Mouse (Mus musculus) lung, postnatal 0 days (tissue): ENCODE data around the gene Slc4a4. TPM values are rescaled to one million over a fixed set of nuclear protein-coding genes. Genes with fewer than 3 reads are reported as not detected.

Source experiments
- ATAC-seq: fragments of 200-750 bp; cut with Nextera tagmentation; 2 replicates; pipeline ENCODE4 v1.8.0; 2017; ENCODE audit warnings: moderate library complexity
- DNase-seq: peaks from one replicate; pipeline ENCODE4 v3.0.0-alpha.2; 2016; ENCODE audit warnings: low spot score
- H3K27ac ChIP-seq: fragments of 300-500 bp; sonication (generic); 2 replicates; pipeline ENCODE4 v1.5.1; 2014; ENCODE audit warnings: antibody characterized with exemption, mild to moderate bottlenecking, low read length, mixed read lengths
- H3K27me3 ChIP-seq: fragments of 300-500 bp; sonication (generic); replicated peaks from 2 replicates; pipeline ENCODE4 v1.6.1; 2014; ENCODE audit warnings: low read length, mixed read lengths; ENCODE audit not compliant: insufficient read depth
- H3K36me3 ChIP-seq: fragments of 300-500 bp; sonication (generic); 2 replicates; pipeline ENCODE4 v1.6.1; 2014; ENCODE audit warnings: low read length, mixed read lengths; ENCODE audit not compliant: insufficient read depth
- H3K4me1 ChIP-seq: fragments of 300-500 bp; sonication (generic); 2 replicates; pipeline ENCODE4 v1.6.1; 2014; ENCODE audit warnings: antibody characterized with exemption, low read depth, low read length, mixed read lengths; ENCODE audit not compliant: insufficient read depth
- H3K4me2 ChIP-seq: fragments of 300-500 bp; sonication (generic); replicated peaks from 2 replicates; pipeline ENCODE4 v1.6.1; 2014; ENCODE audit warnings: low read depth, mild to moderate bottlenecking, low read length, moderate library complexity, mixed read lengths
- H3K4me3 ChIP-seq: fragments of 300-500 bp; sonication (generic); 2 replicates; pipeline ENCODE4 v1.5.1; 2014; ENCODE audit warnings: low read depth, low read length
- H3K9ac ChIP-seq: fragments of 300-500 bp; sonication (generic); replicated peaks from 2 replicates; pipeline ENCODE4 v1.6.1; 2014; ENCODE audit warnings: low read depth, mild to moderate bottlenecking
- H3K9me3 ChIP-seq: fragments of 300-500 bp; sonication (generic); 2 replicates; pipeline ENCODE4 v1.6.1; 2016; ENCODE audit warnings: low read length, mixed read lengths
- CTCF ChIP-seq: IDR thresholded peaks from 2 replicates; pipeline ENCODE4 v1.5.1; 2016; ENCODE audit warnings: antibody characterized with exemption, mild to moderate bottlenecking
- EP300 ChIP-seq: IDR thresholded peaks from 2 replicates; pipeline ENCODE4 v1.6.1; 2016; ENCODE audit warnings: antibody characterized with exemption, mild to moderate bottlenecking, control low read depth
- WGBS: fragments of 180-500 bp; shearing (Covaris S2); extraction: QIAGEN DNeasy Blood & Tissue Kit; methylation state at CpG from one replicate; pipeline ENCODE4 v1.1.7; 2014; 5-methylcytosine and 5-hydroxymethylcytosine counted together
- polyA plus RNA-seq: library from polyadenylated mRNA; unstranded; fragments of >200 nt; fragmentation: Nextera tagmentation; extraction: Ambion mirVana; gene quantifications from 2 replicates; pipeline ENCODE4 v1.2.1, GENCODE M21; 2015

Slc4a4 gene
- polyA plus RNA-seq, 1 experiment from 2014 or later = 2.9 TPM

DNA sequence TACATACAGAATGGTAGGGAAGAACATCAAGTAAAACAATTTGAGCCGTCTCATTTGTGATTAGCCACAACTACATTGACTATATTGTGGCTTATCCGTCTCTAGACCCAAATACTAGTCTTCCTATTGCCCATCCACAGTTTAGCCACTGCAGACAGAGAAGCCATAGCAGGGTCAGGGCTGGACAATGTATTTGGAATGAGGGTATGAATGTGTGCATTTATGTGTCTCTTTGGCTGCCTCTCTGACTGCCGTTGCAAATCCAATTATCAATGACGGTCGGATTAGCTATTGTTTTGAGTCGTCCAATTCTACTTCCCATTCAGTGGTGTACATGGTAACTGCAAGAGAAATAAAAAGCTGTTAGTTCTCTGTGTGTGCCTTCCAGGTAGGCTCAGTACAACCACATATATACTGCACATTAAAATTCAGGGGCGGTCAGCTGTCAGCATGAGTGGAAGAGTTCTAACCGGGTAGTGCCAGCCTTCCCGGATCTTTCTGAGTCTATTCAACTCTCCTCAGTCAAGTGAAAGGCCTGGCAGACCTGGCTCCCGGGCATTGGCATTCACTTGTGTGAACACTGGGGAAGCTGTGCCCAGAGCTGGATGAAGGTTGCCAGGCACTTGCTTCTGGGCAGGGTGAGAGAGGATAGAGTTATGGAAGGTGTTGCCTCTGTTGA, 59.2 kb downstream of the Slc4a4 start:
- Histone ChIP-seq H3K4me1 (no peaks in the 10 kb centered on the region), H3K36me3 (no peaks in the 10 kb centered on the region), H3K27me3 (no peaks in the 10 kb centered on the region), H3K27ac (no peak overlapping the region), H3K4me3 (no peak overlapping the region), H3K4me2 (no peak overlapping the region), H3K9me3 (no peaks in the 10 kb centered on the region), H3K9ac (no peak overlapping the region)
- DNase-seq (no peak), ATAC-seq (no peak)
- WGBS = 93% methylated on average over 10 of the region's 10 CpGs
- no peak for TF ChIP-seq CTCF
- TF ChIP-seq EP300 = no peak

DNA sequence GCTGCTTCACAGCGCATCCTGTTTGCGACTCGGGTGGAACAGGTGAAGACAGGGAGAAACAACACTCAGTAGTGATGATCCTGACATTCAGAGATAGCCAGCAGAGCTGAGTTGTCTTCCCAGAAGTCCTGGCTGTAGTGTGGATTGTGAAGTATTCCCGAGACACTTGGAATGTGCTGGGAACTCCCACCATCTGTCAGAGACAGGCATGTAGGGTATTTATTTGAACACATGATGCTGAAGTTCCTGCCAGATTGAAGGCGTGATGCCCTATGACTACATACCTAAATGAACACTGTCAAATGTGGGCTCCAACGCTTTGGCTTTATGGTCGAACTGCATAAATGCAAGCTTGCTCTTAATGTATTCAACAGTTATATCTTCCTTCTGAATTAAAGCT, 63.7 kb downstream of the Slc4a4 start:
- no peak overlapping the region for H3K27ac ChIP-seq
- H3K9me3 ChIP-seq = no peaks in the 10 kb centered on the region
- no peak overlapping the region for H3K4me3 ChIP-seq
- H3K27me3 ChIP-seq = no peaks in the 10 kb centered on the region
- H3K36me3 ChIP-seq = no peaks in the 10 kb centered on the region
- WGBS = 71% methylated on average over 7 of the region's 7 CpGs
- no peaks in the 10 kb centered on the region for H3K4me1 ChIP-seq
- TF ChIP-seq EP300 (no peak), CTCF (no peak)
- peak; percentile 39 for DNase-seq
- H3K9ac ChIP-seq = no peak overlapping the region
- ATAC-seq = peak; percentile 37
- H3K4me2 ChIP-seq = no peak overlapping the region

DNA sequence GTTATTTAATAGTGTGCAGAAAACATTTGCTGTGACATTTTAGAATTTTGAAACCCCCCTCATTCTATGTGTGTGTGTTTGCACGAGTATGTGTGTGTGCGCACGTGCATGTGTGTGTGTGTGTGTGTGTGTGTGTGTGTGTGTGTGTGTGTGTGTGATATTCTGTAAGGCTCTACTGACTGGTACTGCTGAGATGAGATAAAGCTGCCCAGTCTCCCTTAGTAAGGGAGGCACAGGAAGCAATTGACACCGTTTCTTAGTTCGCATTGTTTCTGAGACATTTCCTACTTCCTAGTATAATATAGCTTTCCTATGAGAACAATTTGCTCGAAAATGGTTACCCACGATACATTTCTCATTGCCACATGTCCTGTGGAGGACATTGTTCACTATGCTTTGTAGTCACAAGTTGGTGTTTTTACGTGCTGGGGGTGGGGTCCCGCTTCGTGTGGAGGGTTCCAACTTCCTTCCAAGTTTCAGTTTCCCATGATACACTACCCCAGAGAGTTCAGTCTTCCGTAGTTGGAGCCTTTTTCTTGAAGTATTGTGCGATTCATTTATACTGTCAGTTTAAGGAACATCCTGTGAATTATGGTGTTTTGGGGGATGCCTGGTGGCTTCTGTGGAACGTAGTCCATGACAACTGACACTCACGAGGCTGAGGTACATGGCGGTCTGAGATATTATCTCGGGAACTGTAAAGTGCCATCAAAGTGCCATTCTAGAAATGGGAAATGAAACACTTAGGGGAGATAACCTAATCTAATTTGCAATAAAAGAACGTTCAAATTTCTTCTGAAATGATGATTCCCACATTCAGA, 66.3 kb downstream of the Slc4a4 start:
- Histone ChIP-seq H3K27me3 (no peaks in the 10 kb centered on the region), H3K36me3 (no peaks in the 10 kb centered on the region), H3K27ac (no peak overlapping the region), H3K4me1 (no peaks in the 10 kb centered on the region), H3K9me3 (no peaks in the 10 kb centered on the region), H3K4me3 (no peak overlapping the region), H3K4me2 (0 out of 2 replicates have a peak overlapping the region, but pooled peaks have one; percentile 17), H3K9ac (no peak overlapping the region)
- ATAC-seq (no peak), DNase-seq (no peak)
- TF ChIP-seq CTCF (no peak), EP300 (no peak)
- 57% methylated on average over 17 of the region's 17 CpGs for WGBS

DNA sequence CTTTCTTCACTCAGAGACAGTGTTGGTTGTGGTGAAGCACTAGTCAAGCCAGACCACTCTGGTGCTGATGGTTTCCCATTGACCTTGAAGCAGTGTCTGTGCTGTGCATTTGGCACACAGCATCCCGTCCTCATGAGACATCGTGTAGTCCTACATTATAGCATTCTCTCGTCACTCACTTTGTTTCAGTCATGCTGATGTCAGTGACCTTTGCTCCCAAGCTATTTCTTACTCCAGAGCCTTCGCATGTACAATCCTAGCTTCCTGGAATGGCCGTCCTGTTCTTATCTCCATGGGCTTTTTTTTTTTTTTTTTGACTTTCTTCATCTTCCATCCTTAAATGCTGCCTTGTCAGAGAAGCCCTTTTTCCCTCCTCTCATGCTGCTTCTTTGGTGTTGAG, 71.1 kb downstream of the Slc4a4 start:
- Histone ChIP-seq H3K4me2 (no peak overlapping the region), H3K9me3 (no peaks in the 10 kb centered on the region), H3K27ac (no peak overlapping the region), H3K9ac (no peak overlapping the region), H3K4me3 (no peak overlapping the region), H3K27me3 (no peaks in the 10 kb centered on the region), H3K36me3 (no peaks in the 10 kb centered on the region), H3K4me1 (no peaks in the 10 kb centered on the region)
- no peak for TF ChIP-seq EP300
- TF ChIP-seq CTCF = no peak
- ATAC-seq (no peak), DNase-seq (no peak)
- 53% methylated on average over 5 of the region's 5 CpGs for WGBS

DNA sequence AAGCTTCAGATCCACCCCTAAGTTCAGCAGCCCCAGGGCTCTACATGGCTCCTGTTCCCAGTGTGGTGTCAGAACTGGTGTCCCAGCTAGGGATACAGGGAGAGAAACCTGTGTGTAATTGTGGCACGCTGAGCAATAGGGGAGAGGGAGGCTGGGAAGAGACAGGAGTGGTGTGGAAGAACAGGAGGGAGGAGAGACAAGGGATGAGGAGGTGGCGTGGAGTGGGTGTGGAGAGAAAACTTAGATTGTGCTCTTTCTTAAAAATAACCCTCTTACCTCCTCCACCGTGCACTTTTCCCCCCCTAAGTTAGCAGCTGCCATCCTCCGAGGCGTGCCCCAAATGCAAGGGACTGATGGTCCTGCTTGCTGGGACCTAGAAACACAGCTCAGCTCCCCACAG, 72.3 kb downstream of the Slc4a4 start:
- Histone ChIP-seq H3K4me3 (no peak overlapping the region), H3K4me1 (no peaks in the 10 kb centered on the region), H3K4me2 (no peak overlapping the region), H3K36me3 (no peaks in the 10 kb centered on the region), H3K27ac (no peak overlapping the region), H3K27me3 (no peaks in the 10 kb centered on the region), H3K9me3 (no peaks in the 10 kb centered on the region), H3K9ac (no peak overlapping the region)
- DNase-seq (no peak), ATAC-seq (no peak)
- 88% methylated on average over 5 of the region's 5 CpGs for WGBS
- TF ChIP-seq CTCF (no peak), EP300 (no peak)

DNA sequence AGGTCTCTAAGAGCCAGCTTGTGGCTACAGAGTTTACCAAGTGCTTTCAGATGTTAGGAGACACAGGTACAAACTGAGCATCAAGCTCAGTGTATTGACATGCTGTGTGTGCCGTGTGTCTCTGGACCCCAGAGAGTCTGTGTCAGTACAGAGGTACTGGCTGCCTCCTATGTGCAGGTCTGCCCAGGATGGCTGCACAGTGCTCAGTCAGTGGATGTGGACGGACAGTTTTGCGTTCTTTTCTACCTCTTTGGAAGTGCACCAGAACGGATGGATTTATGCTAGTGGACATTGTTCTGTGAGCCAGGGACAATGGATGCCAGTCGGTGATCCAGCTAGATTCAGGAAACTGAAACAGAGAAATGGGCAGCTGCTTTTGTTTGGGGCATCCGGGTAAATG, 72.8 kb downstream of the Slc4a4 start:
- DNase-seq (no peak), ATAC-seq (no peak)
- 71% methylated on average over 6 of the region's 6 CpGs for WGBS
- Histone ChIP-seq H3K4me1 (no peaks in the 10 kb centered on the region), H3K9me3 (no peaks in the 10 kb centered on the region), H3K36me3 (no peaks in the 10 kb centered on the region), H3K4me3 (no peak overlapping the region), H3K27me3 (no peaks in the 10 kb centered on the region), H3K27ac (no peak overlapping the region), H3K9ac (no peak overlapping the region), H3K4me2 (no peak overlapping the region)
- no peak for TF ChIP-seq CTCF
- TF ChIP-seq EP300 = no peak
